Mouse (Mus musculus) heart, postnatal 0 days (tissue): ENCODE results near the gene Slc10a4.
"Not testable (repeated sequence)": the region's sequence is repeated elsewhere in the genome, so short reads cannot be mapped to it uniquely, and the experiment has no call there.

ENCODE experiments used
- CTCF ChIP-seq: IDR thresholded peaks from 2 replicates; pipeline ENCODE4 v1.5.1; 2016; ENCODE audit warnings: antibody characterized with exemption, control low read depth, low read depth
- EP300 ChIP-seq: IDR thresholded peaks from 2 replicates; pipeline ENCODE4 v1.6.1; 2016; ENCODE audit warnings: antibody characterized with exemption, low read depth

GRCm38 (mm10) chr5:73011806-73012205 lies 5.1 kb downstream of the Slc10a4 start:
- not testable (repeated sequence) for TF ChIP-seq CTCF, EP300
